Mouse (Mus musculus): ENCODE results near the gene Map3k13.

The Map3k13 gene

DNA sequence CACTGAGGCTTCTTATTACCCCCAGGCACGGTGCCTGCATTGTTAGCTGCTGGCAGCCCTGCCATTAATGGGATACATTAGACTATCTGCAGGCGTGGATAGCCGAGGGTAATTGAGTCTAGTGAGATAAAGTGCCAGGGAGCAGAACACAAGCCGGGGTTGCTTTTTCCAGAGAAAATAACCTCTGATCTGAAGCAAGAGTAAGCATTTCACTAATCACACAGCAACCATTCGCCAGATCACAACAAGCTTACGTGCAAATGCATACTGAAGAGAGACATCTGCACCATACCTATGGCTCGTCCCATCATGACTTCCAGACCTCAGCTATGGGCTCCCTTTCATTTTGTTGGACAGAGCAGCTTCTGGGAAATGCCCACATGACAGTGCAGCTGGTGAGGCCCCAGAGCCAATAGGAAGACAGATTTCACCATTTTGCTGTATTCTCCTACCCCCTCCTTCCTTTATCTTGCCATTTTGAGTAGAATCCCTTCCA, 59.3 kb downstream of the Map3k13 start:
- no peak for DNase-seq (ENCODE audit: low spot score)

GRCm38 (mm10) chr16:21854589-21855284, 60.6 kb downstream of the Map3k13 start:
- DNase-seq (ENCODE audit: low spot score) = no peak

DNA sequence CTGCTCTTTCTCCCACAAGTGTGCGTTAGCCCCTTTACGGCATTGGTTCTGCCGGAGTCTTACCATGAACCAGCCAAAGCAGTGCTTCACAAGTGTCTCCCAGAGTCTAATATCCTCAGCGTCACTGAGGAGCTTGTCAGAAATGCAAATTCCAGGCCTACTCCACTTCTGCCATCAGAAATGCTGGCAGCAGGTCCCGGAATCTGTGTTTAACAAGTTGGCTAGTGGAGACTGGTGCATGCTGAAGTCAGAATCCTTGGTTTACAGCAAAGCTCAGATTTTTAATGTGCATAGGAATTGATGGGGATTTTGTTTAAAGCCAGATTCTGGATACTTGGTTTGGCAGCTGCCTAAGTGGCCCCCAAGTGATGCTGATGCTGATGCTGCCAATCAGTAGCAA, 62.0 kb downstream of the Map3k13 start:
- DNase-seq (ENCODE audit: low spot score) = no peak

DNA sequence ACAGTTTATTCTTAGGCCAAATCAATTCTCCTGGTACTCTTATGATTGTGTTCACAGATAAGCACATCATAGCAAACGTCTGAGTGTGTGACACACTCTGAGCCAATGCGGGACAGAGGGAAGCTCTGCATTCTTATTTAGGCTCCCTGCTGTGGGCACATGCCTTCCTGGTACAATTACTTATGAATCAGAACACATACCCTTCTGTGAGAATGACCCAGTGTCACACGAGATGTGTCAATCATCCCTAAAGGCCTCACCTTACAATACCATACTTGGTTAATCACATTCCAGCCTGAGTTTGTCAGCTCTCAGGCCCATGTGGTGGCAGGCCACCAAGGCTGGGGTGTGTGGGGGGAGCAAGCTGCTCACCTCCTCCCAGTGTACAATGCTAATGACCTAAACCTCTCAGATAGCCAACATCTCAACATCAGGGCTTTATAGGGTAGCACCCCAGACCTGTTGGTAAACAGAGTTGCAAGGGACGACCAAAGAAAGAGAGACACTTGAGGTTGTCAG, 63.0 kb downstream of the Map3k13 start:
- DNase-seq (ENCODE audit: low spot score) = no peak

DNA sequence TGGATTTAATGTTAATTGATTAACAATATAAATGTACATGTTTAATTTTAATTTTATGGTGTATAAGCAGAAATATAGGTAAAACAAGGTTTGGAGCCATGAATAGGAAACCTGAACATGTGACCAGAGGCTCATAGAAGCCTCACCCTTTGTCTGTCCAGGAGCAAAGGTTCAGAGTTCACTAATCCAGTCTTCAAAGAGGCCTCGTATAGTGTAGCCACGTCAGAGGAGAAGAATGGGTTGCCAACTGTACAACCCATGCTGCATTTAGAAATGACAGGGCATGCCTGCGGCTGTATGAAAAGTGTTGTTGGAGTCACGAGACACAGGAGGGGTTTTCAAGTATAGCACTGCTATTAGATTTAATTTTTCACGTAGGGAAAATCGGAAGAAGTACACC, 64.0 kb downstream of the Map3k13 start:
- no peak for DNase-seq (ENCODE audit: low spot score)

GRCm38 (mm10) chr16:21858882-21859281, 64.7 kb downstream of the Map3k13 start:
- no peak for DNase-seq (ENCODE audit: low spot score)

DNA sequence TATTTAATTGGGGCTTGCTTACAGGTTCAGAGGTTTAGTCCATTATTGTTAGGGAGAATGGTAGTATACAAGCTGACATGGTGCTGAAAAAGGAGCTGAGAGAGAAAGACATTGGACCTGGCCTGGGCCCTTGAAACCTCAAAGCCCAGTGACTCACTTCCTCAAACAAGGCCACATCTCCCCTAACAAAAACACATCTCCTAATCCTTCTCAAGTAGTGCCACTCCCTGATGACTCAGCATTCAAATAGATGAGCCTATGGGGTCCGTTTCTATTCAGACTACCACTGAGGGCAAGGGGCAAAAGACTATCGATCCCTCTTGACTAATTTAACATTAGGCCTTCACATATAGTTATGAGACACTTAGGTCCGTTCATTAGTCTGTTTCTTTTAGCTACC, 68.3 kb downstream of the Map3k13 start:
- no peak for DNase-seq (ENCODE audit: low spot score)

DNA sequence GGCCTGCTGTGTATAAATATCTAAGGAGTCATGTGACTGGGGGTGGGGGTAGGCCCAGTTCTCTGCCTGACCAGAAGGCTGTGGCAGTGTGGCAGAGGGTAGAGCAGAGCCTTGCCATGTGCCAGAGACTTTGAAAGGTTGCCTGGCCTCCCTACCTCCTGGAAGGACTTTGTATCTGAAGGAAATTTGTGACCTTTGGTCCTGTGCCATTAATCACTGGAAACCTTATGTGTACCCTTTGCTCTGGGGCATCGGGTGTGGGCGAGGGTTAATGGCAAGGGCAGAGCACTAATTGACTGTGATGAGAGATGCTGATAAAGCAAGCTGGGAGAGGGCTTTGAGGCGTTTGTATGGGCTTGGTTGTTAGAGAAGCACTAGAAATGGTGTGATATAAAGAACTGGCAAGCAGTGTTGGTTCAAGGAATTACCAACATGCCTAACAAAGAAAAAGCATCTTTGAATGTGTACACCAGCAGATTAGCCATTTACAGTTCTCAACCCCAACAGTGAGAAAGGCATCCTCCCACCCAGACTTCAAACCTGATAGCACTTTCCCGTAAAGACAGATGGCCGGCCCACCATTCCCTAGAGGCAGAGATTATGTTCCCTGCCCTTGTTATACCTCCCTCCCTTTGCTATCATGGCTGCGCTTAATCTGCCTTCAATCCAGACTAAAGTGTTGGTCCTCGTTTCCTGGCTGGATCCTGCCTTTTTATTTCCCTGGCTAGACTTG, 71.3 kb downstream of the Map3k13 start:
- DNase-seq (ENCODE audit: low spot score) = peak; percentile 19

- no peak for DNase-seq (ENCODE audit: low spot score)
Measured at GRCm38 (mm10) chr16:21865983-21866575, 71.9 kb downstream of the Map3k13 start.

GRCm38 (mm10) chr16:21867727-21868126, 73.6 kb downstream of the Map3k13 start:
- no peak for DNase-seq (ENCODE audit: low spot score)

DNA sequence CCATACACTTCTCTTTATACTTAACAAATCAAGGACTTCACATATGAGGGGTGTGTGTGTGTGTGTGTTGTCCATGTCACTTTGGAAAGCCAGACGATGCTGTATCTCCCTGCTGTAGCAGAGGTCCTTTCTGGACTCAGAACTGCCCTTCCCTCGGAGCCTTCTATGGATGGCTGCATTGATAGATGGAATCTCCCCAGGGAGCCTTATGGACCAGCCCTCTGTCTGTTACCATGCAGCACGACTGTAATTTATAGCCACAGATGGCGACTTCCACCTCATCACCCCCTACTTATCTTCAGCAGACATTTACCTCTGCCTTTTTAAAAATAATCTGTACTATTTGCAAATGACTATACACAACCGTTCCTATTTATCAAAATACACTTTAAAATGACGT, 74.5 kb downstream of the Map3k13 start:
- DNase-seq (ENCODE audit: low spot score) = no peak

GRCm38 (mm10) chr16:21869879-21870278, 75.7 kb downstream of the Map3k13 start:
- no peak for DNase-seq (ENCODE audit: low spot score)

- no peak for DNase-seq (ENCODE audit: low spot score)
Measured at GRCm38 (mm10) chr16:21877735-21878134, 83.6 kb downstream of the Map3k13 start.

- no peak for DNase-seq (ENCODE audit: low spot score)
Measured at GRCm38 (mm10) chr16:21878834-21879233, 84.7 kb downstream of the Map3k13 start.

GRCm38 (mm10) chr16:21881181-21881580, 87.0 kb downstream of the Map3k13 start:
- DNase-seq (ENCODE audit: low spot score) = no peak

GRCm38 (mm10) chr16:21881582-21882259, 87.6 kb downstream of the Map3k13 start:
- no peak for DNase-seq (ENCODE audit: low spot score)

DNA sequence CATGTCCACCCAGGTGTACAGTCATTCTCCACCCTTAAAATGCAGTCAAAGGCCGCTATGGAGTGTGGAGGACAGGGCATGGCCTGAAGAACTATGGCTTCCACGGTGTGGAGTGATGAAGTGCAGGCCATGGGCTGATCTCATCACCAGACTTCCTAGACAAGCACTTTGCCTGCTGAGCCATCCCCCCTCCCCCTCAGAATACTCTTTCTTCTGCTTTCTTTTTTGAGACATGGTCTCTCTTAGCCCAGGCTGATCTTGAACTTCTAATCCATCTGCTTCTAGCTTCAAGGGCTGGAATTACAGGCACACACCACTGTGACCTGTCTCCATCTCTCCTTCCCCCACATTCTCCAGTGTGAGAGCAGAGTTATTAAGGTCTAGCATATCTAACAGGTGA, 93.5 kb downstream of the Map3k13 start:
- no peak for DNase-seq (ENCODE audit: low spot score)

DNA sequence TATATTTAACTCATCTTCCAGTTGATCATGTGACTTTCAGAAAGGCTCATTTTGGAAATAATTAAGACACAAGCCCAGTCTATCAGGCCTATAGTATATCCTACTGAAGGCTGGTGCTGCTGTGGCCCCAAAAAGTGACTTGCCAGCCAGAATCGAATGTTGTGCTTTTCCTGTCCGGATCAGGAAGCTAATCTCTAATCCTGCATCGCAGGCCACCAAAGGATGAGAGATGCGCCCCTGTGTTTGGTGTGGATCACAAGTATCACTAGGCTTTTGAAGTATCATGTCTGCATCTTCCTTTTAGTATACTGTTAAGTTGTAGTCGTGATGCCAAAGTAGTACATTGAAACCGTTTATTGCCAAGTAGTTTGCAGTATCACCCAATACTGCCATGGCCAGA, 99.7 kb downstream of the Map3k13 start:
- no peak for DNase-seq (ENCODE audit: low spot score)

DNA sequence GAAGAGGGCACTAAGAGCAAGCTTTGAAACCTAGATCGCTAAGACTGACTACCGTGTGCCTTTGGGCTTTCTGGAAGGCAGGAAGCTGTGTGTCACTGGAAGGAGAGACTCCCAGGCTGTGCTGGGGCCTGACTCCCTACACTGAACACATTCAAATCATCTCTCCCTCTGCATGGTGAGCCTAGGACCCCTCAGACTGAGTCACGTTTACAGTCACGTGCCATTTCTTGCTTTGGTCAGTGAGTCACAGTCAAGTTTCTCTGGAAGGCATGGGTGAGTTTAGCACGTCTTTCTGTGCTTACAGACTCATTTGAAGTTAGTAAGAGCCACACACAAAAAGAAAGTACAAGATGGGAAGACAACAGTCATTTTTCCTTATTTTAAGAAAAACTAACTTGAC, 107.1 kb downstream of the Map3k13 start:
- DNase-seq (ENCODE audit: low spot score) = no peak

DNA sequence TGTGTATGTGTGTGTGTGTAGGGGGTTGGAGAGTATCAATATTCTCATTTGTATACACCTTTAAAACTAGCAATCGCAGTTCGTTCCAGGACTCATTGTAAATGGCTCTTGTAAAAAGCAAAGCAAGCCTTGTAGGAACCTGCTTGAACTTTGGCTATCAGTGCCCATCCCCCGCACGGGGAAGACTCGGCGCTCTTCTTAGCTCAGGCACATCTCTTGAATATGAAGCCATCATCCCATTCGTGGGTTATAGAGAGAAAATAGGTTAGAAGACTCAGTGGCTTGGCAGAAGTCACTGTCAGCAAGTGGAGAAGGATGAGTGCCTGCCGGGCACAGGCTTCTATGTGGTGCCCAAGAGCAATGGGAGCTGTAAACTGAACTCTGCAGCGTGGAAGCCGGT, 110.5 kb downstream of the Map3k13 start:
- no peak for DNase-seq (ENCODE audit: low spot score)

- DNase-seq (ENCODE audit: low spot score) = no peak
Measured at GRCm38 (mm10) chr16:21905996-21906395, 111.8 kb downstream of the Map3k13 start.

- DNase-seq (ENCODE audit: low spot score) = no peak
Measured at GRCm38 (mm10) chr16:21906902-21907301, 112.8 kb downstream of the Map3k13 start.

Data from yolk sac, embryonic 10.5 days (tissue).